Mouse (Mus musculus): ENCODE results near the gene Clip4.
A peak's percentile ranks its signal among the peaks of the same experiment; 100 is the strongest.
"Not testable (repeated sequence)": the region's sequence is repeated elsewhere in the genome, so short reads cannot be mapped to it uniquely, and the experiment has no call there.

Gene Clip4

DNA sequence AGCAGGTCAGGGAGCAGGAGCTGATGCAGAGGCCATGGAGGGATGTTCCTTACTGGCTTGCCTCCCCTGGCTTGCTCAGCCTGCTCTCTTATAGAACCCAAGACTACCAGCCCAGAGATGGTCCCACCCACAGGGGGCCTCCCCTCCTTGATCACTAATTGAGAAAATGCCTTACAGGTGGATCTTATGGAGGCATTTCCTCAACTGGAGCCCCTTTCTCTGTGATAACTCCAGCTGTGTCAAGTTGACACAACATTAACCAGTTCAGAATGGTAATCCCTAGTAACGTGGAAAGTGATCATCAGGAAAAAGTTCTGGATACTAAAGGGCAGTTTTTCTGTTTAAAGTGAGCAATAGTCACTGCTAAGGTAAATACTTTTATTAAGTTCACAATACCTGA lies at the start of gene Clip4:
Gene Clip4, plus strand, starts transcription at position 301 of the 400 bp plus-strand sequence.
- DNase-seq (ENCODE audit: low spot score in 2 of 2): not testable (repeated sequence)

DNA sequence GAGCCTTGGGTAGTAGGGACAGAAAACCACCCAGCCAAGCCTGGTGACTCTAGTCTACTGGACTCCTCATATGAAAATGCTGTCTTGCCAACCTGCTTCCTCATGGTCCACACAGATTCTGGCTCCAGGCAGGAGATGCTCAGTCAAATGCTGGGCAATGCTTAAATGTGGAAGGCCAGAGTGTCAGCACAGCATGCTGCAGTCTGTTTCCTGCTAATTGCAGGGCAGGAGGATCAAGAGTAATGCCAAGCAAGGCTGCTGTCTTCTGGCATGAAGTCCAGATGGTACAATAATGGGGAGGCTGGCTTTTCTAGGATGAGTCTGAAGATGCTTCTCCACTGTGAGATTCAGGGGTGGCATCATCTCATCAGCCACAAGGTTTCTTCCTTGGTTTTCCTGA lies 47.8 kb upstream of the Clip4 start:
- DNase-seq (ENCODE audit: low spot score in 2 of 2): no peak

DNA sequence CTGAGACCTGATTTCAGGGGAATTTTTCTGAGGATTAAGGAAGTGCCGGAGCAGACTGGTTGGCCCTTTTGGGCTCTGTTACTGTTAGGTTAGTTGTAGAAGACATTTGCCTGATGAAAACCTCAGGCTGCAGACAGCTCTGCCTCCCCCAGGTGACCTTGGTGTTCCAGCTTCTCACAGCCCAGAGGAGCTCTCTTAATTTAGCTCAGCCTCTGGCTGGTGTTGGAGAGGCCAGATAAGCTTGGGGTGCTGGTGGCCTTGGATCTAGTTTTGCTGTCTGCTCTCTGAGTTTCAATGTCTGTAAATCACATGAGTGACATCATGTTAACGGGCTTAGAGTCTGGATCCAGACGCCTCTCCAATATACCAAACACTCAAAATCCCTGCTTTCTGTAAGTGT lies 47.3 kb upstream of the Clip4 start:
- DNase-seq (ENCODE audit: low spot score in 2 of 2): no peak

DNA sequence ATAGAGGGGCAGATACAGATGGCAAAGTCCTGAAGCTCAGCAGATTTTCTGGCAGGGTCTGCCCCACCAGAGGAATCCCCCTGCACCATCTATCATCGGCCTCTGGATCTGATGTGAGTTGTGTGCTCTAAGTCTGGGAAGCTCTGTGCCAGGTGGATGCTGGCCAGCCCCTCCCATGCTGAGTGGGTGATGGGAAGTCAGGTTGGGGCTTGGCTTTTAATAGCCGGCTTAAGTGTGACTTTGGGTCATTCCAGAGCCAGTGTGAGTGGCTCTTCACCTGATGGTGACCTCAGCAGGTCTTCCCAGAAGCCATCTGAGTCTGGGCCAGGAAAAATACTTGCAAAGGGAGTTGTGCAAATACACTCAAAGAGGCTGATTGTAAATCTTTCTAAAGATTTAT lies 37.6 kb upstream of the Clip4 start:
- DNase-seq (ENCODE audit: low spot score in 2 of 2): no peak

DNA sequence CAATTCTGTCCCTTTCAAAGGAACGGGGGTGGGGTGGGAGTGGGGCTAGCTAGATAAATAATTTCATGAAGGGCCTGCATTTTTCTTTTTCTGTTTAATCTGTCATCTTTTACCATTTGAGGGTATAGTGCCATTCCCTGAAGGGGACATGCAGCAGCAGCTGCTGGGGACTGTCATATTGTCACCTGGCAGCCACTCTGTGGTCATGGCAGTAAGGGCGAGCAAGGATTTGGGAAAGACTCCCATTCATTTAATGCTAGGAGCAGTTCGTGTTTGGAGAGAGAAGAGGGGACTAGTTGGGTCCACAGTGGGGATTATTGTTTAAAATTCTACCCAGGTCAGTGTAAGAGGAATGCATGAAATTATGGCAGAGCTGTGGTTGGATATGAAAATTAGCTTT lies 31.8 kb upstream of the Clip4 start:
- no peak for DNase-seq (ENCODE audit: low spot score in 2 of 2)

DNA sequence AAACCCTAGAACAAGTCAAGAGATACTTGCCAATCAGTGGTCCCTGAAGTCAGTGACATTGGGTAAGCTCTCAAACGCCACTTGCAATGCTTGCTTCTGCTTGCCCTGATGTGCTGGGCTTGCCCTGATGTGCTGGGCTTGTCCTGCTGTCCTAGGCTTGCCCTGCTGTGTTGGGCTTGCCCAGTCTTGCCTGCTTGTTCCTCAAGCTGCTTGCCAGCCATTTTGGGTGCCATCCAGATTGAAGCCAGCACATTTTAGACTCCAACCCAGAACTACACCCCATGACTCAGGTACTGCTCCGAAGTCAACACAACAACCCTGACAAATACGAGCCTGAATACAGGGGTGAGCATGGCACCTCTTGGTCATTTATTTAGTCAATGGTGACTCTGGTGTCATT lies 26.1 kb upstream of the Clip4 start:
- no peak for DNase-seq (ENCODE audit: low spot score in 2 of 2)

DNA sequence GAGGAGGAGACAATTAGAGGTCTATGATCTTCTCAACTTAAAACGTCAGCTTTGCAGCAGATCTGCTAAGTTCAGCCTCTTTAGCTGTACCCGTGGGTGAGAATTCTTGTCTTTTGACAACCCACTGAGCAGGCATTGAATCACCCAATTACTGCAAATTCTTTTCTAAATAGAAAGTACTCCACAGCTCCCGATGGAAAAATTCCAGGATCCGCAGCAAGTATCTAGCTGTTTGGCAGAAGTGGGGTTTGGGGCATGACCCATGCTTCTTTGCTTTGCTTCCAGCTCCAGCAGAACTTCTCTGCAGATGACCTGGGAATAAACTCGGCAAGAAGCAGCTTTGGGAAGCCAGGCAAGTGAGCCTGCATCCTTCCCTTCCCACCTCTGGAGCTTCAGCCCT lies 25.3 kb upstream of the Clip4 start:
- DNase-seq (ENCODE audit: low spot score in 2 of 2): peak; percentile 48 to 59

DNA sequence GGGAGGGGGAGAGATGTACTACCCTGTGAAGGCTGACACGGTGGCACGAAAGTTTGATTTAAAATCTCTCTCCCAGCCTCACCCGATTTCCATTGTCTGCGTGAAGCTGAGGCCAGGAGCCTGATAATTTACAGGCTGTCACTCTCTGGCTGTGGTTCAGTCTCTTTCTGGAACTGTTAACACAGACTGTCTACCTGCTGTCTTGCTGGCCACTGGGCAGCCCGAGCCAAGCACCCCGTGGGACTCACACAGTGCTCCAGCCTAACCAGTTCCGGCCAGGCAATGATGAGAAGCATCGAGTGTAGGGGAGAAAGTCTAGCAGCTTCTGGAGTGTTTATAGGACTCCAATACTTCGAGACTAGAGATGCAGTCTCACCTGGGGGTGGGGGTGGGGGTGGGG lies 22.2 kb upstream of the Clip4 start:
- DNase-seq (ENCODE audit: low spot score in 2 of 2): no peak

DNA sequence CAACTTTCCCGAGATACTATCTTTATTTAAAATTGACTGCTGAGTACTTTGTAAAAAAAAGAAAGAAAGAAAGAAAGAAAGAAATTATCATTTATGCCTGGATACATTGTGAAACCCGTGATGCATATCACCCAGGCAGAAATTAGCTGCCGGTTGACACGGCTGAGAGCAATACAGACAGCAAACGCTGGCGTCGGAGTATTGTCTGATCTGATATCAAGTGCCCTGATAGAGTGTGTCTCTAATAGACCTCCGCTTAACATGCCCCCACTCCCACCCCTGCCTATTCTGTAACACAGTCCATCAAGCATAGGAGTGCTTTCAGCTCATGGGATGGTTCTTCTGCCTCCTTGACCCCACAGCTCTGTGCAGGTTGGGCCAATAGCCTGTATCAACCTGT lies 20.7 kb upstream of the Clip4 start:
- no peak for DNase-seq (ENCODE audit: low spot score in 2 of 2)

DNA sequence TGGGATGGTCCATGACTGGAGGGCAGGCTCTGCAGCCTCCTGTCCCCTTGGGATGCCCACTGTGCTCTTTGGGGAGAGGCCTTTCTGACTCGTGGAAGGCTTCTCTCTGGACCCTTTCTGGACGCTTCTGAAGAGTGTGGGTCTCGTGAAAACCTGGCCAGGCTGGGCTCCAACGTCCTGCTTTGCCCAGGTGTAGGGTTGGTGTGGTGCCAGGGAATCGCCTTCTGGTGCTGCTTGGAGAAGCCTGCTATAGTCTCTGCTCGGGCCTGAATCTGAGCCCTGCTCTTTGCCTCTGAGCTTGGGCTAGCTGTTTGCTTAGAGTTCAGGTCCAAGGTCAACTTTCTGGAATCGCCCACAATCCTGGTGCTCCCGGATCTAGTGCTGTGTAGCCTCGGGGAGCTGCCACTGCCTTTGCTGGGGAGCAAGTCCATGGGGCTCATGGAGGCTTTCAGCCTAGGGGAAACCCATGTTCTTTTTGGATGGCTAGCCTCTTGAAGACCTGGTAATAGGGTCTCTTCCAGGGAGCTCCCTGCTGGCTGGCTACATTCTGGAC lies 18.6 kb upstream of the Clip4 start:
- no peak for DNase-seq (ENCODE audit: low spot score in 2 of 2)

DNA sequence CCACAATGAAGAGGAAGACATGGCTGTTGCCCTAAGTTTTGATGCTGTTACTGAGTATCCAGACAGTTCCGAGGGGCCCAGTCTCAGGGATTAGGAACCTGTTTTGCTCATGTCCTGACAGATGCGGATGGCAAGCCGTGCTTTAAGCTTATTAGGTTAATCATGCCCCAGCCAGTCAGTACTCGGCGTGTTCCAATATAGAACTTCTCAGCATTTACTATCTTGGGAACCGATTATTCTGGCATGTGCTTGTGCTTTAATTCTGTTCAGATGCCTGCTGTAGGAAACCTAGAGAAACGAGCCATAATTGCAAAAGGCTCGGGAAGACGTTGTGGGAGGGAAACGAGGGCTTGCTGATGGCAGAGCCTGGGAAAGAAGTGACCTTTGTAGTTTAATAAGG lies 15.4 kb upstream of the Clip4 start, which contains the start of gene Pcare:
Gene Pcare, minus strand, starts transcription at position 64 of the 400 bp plus-strand sequence.
- no peak for DNase-seq (ENCODE audit: low spot score in 2 of 2)

DNA sequence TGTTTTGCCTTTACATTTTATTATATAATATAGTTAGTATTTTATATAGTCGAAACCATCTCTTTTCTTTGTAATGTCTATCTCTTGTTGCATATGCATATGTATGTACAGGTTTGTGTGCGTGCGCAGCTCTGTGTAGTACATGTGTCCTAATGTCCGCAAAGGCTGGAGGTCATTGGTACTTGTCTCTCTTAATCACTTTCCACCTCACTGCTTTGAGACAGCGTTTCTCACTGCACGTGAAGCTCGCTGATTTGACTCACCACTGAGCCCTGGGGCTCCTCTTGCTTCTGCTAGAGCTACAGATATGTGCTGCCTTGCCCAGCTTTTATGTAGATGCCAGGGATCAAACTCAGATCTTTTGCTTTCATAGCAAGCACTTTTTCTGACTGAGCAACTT lies 7.7 kb upstream of the Clip4 start:
- DNase-seq (ENCODE audit: low spot score in 2 of 2): no peak

DNA sequence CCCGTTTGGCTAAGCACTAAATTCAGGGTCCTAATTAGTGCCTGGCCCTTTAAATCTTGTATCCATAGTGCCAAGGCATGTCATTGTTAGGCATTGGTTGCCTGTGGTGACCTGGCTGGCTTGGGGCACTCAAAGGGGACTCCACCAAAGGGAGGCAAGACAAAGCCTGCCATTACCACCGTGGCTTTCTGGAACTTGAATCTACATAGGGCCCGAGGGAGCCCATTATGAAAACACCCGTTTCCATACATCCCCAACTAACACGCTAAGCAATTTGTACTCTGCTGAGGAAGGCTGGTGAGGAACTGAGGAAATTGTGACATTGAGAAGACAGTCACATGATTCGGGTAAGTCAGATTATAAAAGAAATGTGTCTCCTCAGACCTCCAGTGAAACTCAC lies 1.3 kb downstream of the Clip4 start:
- DNase-seq (ENCODE audit: low spot score in 2 of 2): no peak

DNA sequence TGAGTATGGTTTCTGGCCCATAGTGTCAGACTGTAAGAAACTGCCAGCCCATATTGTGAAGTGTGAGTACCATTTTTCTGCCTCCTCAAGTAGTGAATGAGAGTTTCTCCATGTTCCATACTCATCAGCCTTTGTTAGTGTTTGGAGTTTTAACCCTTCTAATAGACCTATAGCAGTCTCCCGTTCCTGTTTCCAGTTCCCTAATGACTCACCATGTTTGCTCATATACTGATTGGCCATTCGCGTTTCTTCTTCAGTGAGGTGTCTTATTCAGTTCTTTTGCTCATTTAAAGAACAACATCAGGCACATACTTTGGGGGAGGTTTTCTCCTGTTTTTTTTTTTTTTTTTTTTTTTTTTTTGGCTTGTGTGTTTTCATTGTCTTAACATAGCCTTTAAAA lies 2.4 kb downstream of the Clip4 start:
- DNase-seq (ENCODE audit: low spot score in 2 of 2): no peak

DNA sequence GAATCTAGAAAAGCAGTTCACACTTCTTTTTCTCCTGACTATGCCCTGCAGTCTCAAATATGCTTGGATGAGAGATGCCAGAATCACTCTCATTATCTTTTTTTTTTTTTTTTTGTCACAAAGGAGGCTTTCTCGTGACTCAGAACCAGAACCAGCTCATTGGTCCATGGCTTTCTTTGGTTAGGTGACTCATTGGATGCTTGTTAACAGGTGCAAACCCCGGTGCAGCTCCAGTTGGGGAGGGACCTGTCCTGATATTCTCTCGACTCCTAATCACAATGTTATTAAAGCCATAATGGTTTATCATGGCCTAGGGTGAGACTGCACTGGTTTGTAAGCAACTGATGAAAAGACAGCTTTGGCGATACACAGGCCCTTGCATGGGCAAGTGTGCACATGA lies 5.9 kb downstream of the Clip4 start:
- no peak for DNase-seq (ENCODE audit: low spot score in 2 of 2)

DNA sequence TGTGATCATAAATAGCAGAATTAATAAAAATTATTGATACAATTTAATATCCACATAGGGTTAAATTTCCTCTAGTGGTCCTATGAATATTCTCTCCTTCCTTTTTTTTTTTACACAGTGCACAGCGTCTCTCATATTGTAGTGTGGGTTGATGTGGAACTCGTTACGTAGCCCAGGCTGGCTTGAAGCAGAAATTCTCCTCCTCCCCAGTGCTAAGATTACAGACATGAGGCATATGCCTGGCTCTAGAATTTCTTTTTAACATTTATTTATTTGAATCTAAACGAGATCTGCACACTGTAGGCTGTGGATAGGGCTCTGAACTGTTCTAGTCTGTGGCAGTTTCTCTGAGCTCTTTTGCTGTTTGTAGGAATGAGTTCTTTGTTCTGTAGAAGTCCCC lies 7.0 kb downstream of the Clip4 start:
- DNase-seq (ENCODE audit: low spot score in 2 of 2): no peak

DNA sequence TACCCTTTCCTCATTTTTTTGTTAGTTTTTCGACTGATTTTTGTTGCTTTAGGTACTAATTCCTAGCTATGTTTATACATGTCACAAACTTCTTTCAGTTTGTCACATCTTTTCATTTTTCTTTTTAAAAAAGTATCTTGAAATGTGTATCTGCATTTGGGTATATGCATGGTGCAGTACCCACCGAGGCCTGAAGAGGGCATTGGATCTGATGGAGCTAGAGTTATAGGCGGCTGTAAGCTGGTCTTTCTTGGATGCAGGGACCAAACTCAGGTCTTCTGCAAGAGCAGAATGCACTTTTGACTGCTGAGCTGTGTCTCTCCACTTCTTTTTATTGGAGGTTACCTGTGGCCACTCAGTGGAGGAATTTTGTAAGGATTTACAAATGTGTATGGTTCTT lies 10.4 kb downstream of the Clip4 start:
- DNase-seq (ENCODE audit: low spot score in 2 of 2): no peak

DNA sequence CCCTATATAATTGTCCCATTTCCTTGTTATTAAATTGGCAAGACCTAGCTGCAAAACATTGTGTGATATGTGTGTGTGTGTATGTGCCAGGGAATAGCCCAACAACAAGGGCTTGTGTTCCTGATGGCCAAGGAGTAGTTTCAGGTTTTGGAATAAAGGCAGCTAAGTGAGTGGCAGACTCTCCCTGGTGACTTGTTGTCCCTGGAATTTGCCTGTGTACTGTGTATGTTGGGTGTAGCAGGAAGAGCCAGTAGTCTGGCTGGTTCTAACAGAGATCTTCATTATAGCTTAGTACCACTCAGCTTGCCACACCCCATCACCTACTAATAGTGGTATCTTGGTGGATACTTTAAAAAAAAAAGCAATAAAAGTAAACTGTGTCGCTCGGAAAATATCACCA lies 12.2 kb downstream of the Clip4 start:
- DNase-seq (ENCODE audit: low spot score in 2 of 2): no peak

DNA sequence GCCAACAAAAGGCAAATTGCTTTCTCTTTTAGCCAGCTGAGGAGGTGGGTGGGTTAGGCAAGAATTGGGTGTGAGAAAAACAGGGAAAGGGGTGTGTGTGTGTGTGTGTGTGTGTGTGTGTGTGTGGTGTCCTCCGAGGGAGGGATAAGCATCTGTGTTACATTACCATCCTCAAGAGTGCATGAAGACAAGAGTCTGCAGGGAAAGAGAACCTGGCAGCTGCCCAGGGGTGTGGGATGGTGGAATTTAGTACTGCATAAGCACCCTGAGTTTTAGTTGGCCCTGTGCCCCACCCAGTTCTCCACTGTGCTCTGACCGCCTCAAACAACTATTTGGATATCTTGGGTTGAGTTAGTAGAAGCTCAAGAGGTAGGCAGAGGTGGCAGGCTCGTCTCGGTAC lies 12.7 kb downstream of the Clip4 start:
- peak; percentile 57 to 60 for DNase-seq (ENCODE audit: low spot score in 2 of 2)

DNA sequence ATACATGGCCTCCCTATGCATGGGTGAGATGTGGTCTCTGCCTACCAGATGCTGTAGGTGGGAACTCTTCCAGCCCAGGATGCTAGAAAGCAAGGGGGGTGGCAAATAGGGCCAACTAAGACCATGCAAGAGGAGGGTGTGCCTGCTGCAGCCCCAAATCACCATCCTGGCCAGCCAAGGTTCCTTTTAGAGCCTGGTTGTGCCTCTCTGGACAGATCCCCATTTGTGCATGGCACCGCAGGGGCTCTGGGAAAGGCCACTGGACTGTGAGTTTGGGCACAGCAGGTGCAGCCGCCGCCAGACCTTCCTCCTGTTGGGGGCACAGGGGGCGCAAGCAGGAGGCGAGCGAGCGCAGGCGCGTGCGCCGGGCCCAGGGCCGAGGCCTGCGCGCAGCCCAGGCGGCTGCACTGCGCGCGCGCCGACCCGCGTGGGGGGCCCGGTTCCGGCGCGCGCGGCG lies 14.0 kb downstream of the Clip4 start:
- peak; percentile 55 to 57 for DNase-seq (ENCODE audit: low spot score in 2 of 2)

DNA sequence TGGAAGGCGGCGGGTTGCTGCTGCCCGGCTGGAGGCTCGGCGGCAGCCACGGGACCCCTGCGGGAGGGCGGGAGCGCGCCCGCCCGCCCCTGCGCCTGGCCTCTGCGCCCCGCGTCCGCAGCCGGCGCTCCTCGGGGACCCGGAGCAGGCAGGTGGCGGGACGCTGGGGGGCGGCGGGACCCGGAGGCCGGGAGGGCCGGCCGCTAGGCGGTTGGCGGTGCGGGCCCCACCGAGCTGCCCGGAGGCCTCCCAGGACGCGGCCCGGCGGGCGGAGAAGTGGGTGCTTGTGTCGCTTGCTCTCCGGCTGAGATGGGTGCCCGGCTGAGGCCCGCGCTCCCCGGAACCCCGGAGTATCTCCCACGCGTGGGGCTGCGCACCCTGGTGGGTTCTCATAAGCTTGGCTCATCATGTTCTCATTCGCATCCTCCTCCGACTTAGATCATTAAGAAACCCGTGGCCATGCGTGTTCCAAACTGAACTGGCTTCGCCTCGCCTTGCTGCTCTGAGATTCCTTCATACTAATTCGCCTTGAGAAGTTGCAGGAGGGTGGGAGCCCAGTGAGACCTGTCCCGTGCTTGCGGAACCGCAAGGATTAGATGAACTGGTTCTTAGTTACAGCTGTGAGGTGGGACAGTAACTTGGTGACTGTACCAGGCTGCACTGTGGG lies 14.6 kb downstream of the Clip4 start:
- peak; percentile 57 to 68 for DNase-seq (ENCODE audit: low spot score in 2 of 2)

DNA sequence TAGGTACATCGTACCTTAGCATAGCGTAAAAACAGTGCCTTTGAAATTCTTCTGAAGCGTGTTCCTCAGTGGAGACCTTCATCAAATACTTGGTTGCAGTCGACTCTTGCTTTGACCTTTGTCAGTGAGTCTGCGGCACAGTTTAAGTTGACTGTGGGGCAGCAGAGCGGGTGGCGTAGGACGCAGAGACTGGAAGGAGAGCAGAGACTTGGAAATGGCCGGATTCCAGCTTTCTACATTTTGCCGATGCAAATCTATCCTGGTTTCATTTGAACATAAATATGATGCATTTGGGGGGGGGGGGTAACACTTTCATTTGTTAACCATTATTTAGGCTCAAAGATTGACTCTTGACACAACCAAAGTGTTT lies 15.1 kb downstream of the Clip4 start:
- no peak for DNase-seq (ENCODE audit: low spot score in 2 of 2)

DNA sequence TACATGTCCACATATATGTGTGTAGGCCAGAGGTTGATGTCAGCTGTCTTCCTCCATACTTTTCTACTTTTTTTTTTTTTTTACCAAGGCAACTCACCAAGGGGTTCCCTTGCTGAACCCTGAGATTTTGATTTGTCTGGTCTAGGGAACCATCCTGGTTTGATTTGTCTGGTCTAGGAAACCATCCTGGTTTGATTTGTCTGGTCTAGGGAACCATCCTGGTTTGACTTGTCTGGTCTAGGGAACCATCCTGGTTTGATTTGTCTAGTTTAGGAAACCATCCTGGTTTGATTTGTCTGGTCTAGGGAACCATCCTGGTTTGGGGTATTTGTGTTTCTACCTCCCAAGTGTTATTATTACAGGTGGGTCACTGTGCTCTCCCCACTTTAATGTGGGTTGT lies 18.2 kb downstream of the Clip4 start:
- DNase-seq (ENCODE audit: low spot score in 2 of 2): no peak

DNA sequence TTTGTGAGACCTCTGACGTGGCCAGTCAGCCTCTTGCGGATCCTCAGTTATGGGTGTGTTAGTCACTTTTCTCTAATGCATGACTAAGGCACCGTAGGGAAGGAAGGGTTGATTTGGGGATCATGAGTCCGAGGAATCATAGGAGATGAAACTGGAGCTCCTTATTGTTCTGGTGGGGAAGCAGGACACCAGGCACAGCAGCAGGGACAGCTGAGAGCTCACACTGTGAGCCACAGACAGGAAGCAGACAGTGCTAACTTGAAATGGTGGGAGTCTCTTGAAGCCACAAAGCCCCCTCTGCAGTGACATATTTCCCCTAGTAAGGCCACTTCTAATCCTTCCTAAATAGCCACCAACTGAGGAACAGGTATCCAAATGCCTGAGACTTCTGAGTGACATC lies 22.8 kb downstream of the Clip4 start:
- DNase-seq (ENCODE audit: low spot score in 2 of 2): no peak

Measured in right cerebral cortex, postnatal 10 days (tissue).